Mouse (Mus musculus): ENCODE measurements around the gene C8b. TPM values are rescaled to one million over a fixed set of nuclear protein-coding genes. Genes with fewer than 3 reads are reported as not detected.

Gene C8b
- polyA plus RNA-seq (2014; fragmentation: Illumina TruSeq; extraction: RNeasy Lipid Tissue Mini Kit (QIAGEN cat#74804)): 0.97 TPM

GRCm38 (mm10) chr4:104766065-104766464, at the start of gene C8b:
C8b (plus strand) TSS chr4:104766317.

Other genes starting within 250 kb of the C8b start
- not detected for gene Gm17662, start 91.0 kb downstream of the C8b start, polyA plus RNA-seq (2014; fragmentation: Illumina TruSeq; extraction: RNeasy Lipid Tissue Mini Kit (QIAGEN cat#74804))
- not detected for gene C8a, start 110.1 kb downstream of the C8b start, polyA plus RNA-seq (2014; fragmentation: Illumina TruSeq; extraction: RNeasy Lipid Tissue Mini Kit (QIAGEN cat#74804))
- gene Fyb2, start 147.1 kb downstream of the C8b start, polyA plus RNA-seq (2014; fragmentation: Illumina TruSeq; extraction: RNeasy Lipid Tissue Mini Kit (QIAGEN cat#74804)): 9.1 TPM